Mouse (Mus musculus) liver, adult 2 months (tissue): ENCODE results near the gene Stk11ip. TPM values are rescaled to one million over a fixed set of nuclear protein-coding genes. Genes with fewer than 3 reads are reported as not detected.

Source experiments
- DNase-seq: peaks from one replicate; pipeline ENCODE4 v3.0.0-alpha.2; 2011; ENCODE audit warnings: low read depth, low spot score; ENCODE audit errors: extremely low read depth
- H3K27ac ChIP-seq: fragments of 200-500 bp; replicated peaks from 2 replicates; pipeline ENCODE4 v1.5.1; 2012; ENCODE audit warnings: low read depth, mild to moderate bottlenecking, control low read depth, inconsistent platforms, low read length; ENCODE audit not compliant: insufficient read depth
- H3K27me3 ChIP-seq: fragments of 200-500 bp; 2 replicates; pipeline ENCODE4 v1.6.1; 2012; ENCODE audit warnings: mild to moderate bottlenecking, moderate library complexity, low read length, inconsistent platforms; ENCODE audit not compliant: control insufficient read depth, insufficient read depth
- H3K36me3 ChIP-seq: fragments of 200-500 bp; 2 replicates; pipeline ENCODE4 v1.6.1; 2012; ENCODE audit warnings: low read length, inconsistent platforms; ENCODE audit not compliant: control insufficient read depth, insufficient read depth
- H3K4me1 ChIP-seq: fragments of 200-500 bp; 2 replicates; pipeline ENCODE4 v1.6.1; 2011; ENCODE audit warnings: low read length; ENCODE audit not compliant: control insufficient read depth, insufficient read depth
- H3K4me3 ChIP-seq: fragments of 200-500 bp; 2 replicates; pipeline ENCODE4 v1.5.1; 2011; ENCODE audit warnings: low read depth, mild to moderate bottlenecking, control low read depth, low read length, moderate library complexity; ENCODE audit not compliant: insufficient read depth
- H3K79me2 ChIP-seq: fragments of 200-500 bp; 2 replicates; pipeline ENCODE4 v1.6.1; 2012; ENCODE audit warnings: inconsistent platforms, mild to moderate bottlenecking, low read length, moderate library complexity; ENCODE audit not compliant: control insufficient read depth, insufficient read depth
- H3K9ac ChIP-seq: fragments of 200-500 bp; 2 replicates; pipeline ENCODE4 v1.6.1; 2012; ENCODE audit warnings: low read depth, mild to moderate bottlenecking, control low read depth, inconsistent platforms, low read length
- CTCF ChIP-seq: fragments of 200-500 bp; IDR thresholded peaks from 2 replicates; pipeline ENCODE4 v1.5.1; 2011; ENCODE audit warnings: low read depth, low read length, control low read depth
- POLR2A ChIP-seq: fragments of 200-500 bp; IDR thresholded peaks from 2 replicates; pipeline ENCODE4 v1.6.1; 2011; ENCODE audit warnings: low read length, control low read depth; ENCODE audit not compliant: insufficient read depth; ENCODE audit errors: extremely low read depth
- WGBS: fragments of 180-500 bp; shearing (Covaris S2); methylation state at CpG from one replicate; pipeline ENCODE4 v1.1.7; 2018; 5-methylcytosine and 5-hydroxymethylcytosine counted together
- polyA plus RNA-seq: library from polyadenylated mRNA; depleted of rRNA; stranded (reverse); fragments of >200 nt; gene quantifications from 2 replicates; pipeline ENCODE4 v1.2.3, GENCODE M21; 2012; rRNA removed
- total RNA-seq: library from RNA; depleted of rRNA; stranded (reverse); fragments of >200 nt; gene quantifications from 2 replicates; pipeline ENCODE4 v1.2.3, GENCODE M21; 2014; rRNA removed

The Stk11ip gene
- total and polyA plus RNA-seq, 2 experiments, result 3.3 to 7.8 TPM

DNA sequence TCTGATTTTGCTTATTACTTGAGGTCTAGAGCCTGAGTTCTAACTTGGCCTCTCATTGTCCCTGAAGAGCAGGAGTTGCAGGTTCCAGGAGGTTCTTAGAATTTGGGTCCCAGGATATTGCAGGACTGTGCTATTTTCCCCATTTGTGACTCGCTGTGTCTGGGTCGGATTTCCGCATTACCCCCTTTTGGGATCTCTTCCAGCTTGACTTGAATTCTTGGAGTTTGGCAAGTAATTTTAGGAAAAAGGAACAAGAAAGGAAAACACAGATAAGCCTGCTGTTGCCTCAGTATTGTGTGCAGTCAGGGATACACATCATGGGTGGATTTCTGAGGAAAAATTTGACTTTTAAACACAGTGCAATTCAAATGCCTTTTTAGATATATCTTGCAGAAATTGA is 65.5 kb downstream of the Stk11ip start:
- Histone ChIP-seq H3K36me3 (no peaks in the 10 kb centered on the region), H3K9ac (no peak overlapping the region), H3K4me3 (no peak overlapping the region), H3K27me3 (peaks cover 10% of the 10 kb centered on the region; the same call in 1 of the 2 replicates), H3K79me2 (no peaks in the 10 kb centered on the region), H3K27ac (no peak overlapping the region), H3K4me1 (no peaks in the 10 kb centered on the region)
- TF ChIP-seq POLR2A (no peak), CTCF (no peak)
- WGBS, result 83% methylated on average over 3 of the region's 3 CpGs
- no peak for DNase-seq

Other genes starting within 250 kb of the Stk11ip start
- 0.28 and 1.5 TPM in 2 replicates for gene Resp18, start 243.1 kb upstream of the Stk11ip start, total RNA-seq
- not detected in 2 replicates for gene Resp18, start 243.1 kb upstream of the Stk11ip start, polyA plus RNA-seq
- gene Dnpep, start 203.5 kb upstream of the Stk11ip start, total RNA-seq, result 89.8 and 102 TPM in 2 replicates
- gene Dnpep, start 203.5 kb upstream of the Stk11ip start, polyA plus RNA-seq, result 106 and 111 TPM in 2 replicates
- gene Des, start 161.2 kb upstream of the Stk11ip start, total RNA-seq, result 3.1 and 4.0 TPM in 2 replicates
- 2.4 and 2.5 TPM in 2 replicates for gene Des, start 161.2 kb upstream of the Stk11ip start, polyA plus RNA-seq
- gene Speg, start 146.2 kb upstream of the Stk11ip start, total RNA-seq, result 0.55 and 1.5 TPM in 2 replicates
- gene Speg, start 146.2 kb upstream of the Stk11ip start, polyA plus RNA-seq, result 1.7 and 3.4 TPM in 2 replicates
- gene Gmppa, start 85.6 kb upstream of the Stk11ip start, total RNA-seq, result 18.3 and 19.9 TPM in 2 replicates
- gene Gmppa, start 85.6 kb upstream of the Stk11ip start, polyA plus RNA-seq, result 49.8 and 86.4 TPM in 2 replicates
- not detected in 2 replicates for gene Asic4, start 71.1 kb upstream of the Stk11ip start, total RNA-seq
- not detected in 2 replicates for gene Asic4, start 71.1 kb upstream of the Stk11ip start, polyA plus RNA-seq
- 1.4 and 1.9 TPM in 2 replicates for gene Chpf, start 42.2 kb upstream of the Stk11ip start, total RNA-seq
- 2.9 and 3.4 TPM in 2 replicates for gene Chpf, start 42.2 kb upstream of the Stk11ip start, polyA plus RNA-seq
- 0.55 TPM in 1 of 2 replicates, not detected in the other for gene Tmem198, start 42.0 kb upstream of the Stk11ip start, total RNA-seq
- gene Tmem198, start 42.0 kb upstream of the Stk11ip start, polyA plus RNA-seq, result 0.06 and 0.15 TPM in 2 replicates
- 0.65 and 1.5 TPM in 2 replicates for gene Obsl1, start 15.1 kb upstream of the Stk11ip start, total RNA-seq
- gene Obsl1, start 15.1 kb upstream of the Stk11ip start, polyA plus RNA-seq, result 0.51 and 1.3 TPM in 2 replicates
- not detected in 2 replicates for gene Inha, start 14.5 kb upstream of the Stk11ip start, total RNA-seq
- gene Inha, start 14.5 kb upstream of the Stk11ip start, polyA plus RNA-seq, result 0.44 and 0.53 TPM in 2 replicates
- 0.34 and 0.37 TPM in 2 replicates for gene Slc4a3, start 24.7 kb downstream of the Stk11ip start, total RNA-seq
- gene Slc4a3, start 24.7 kb downstream of the Stk11ip start, polyA plus RNA-seq, result 0.63 and 0.76 TPM in 2 replicates